8 mouse cellular contexts compared by ENCODE assay signal in the genomic region with DNA sequence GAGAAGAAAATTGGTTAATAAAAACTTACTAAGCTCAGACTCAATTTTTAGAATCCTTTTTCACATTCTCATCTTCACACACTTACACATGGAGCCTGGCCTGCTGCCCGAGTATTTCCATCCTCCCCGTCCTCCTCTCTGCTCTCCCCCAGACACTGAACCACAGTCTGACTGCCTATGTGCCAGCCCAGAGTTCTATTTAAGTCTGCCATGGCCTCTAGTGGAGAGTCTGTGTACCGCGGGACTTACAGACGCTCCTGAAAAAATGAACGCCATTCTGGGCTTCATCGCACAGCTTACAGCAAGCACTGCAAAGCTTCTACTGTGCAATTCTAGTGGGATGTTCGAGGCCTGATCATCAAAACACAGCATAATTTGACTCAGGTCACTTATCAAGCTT. TPM values are rescaled to one million over a fixed set of nuclear protein-coding genes. Genes with fewer than 3 reads are reported as not detected.
A peak's percentile ranks its signal among the peaks of the same experiment; 100 is the strongest.
DNase-seq lines count a peak whose midpoint lies in the region; ATAC-seq and TF ChIP-seq lines count a peak whose summit lies in the region.
"Had no signal": no experiment of that assay in that cellular context is flagged by ENCODE, and none has a peak within 500 bp of the region (broad histone marks: within the 10 kb centered on the region; RNA-seq: fewer than 3 reads in every experiment).

No protein-coding gene starts in this region.

- TF ChIP-seq RAD21 in MEL (IDR thresholded peaks at IDR 0.05; ENCODE audit: low read depth, low read length): no peak; the same call in 1 of the 2 replicates

- H3K4me1 ChIP-seq in intestine, postnatal 0 days (replicated peaks; ENCODE audit: control insufficient read depth, insufficient read depth, low read length): no peaks in the 10 kb centered on the region
- no peaks in the 10 kb centered on the region for H3K4me1 ChIP-seq in intestine, embryonic 15.5 days (replicated peaks)
- no peaks in the 10 kb centered on the region for H3K4me1 ChIP-seq in MEL (ENCODE audit: control insufficient read depth in 1 of 2, insufficient read depth in 2 of 2, low read length in 2 of 2)

- peak; percentile 28 for DNase-seq in MEL (ENCODE audit: low read depth, low spot score)
- DNase-seq in embryo, embryonic 11 days: peak; percentile 50
- DNase-seq in gastrocnemius, adult 18-20 months (ENCODE audit: low spot score): no peak
- no peak for DNase-seq in ovary, postnatal 36 days (ENCODE audit: low spot score)
- DNase-seq: kidney, adult 9 months had no signal

- H3K27ac ChIP-seq in intestine, postnatal 0 days (ENCODE audit: low read depth, low read length): no peak overlapping the region
- H3K27ac ChIP-seq in intestine, embryonic 15.5 days: no peak overlapping the region
- H3K27ac ChIP-seq in MEL (ENCODE audit: control insufficient read depth, low read depth, low read length): no peak overlapping the region

- 54% methylated on average over 8 of the region's 8 CpGs for WGBS in intestine, postnatal 0 days
- WGBS in intestine, embryonic 15.5 days: 52% methylated on average over 8 of the region's 8 CpGs

- H3K27me3 ChIP-seq in intestine, postnatal 0 days (replicated peaks; ENCODE audit: control insufficient read depth, insufficient read depth, low read length): no peaks in the 10 kb centered on the region
- no peaks in the 10 kb centered on the region for H3K27me3 ChIP-seq in intestine, embryonic 15.5 days (replicated peaks)
- H3K27me3 ChIP-seq in MEL (ENCODE audit: control insufficient read depth in 1 of 2, insufficient read depth in 2 of 2, low read length in 2 of 2): no peaks in the 10 kb centered on the region

- H3K9ac ChIP-seq in intestine, postnatal 0 days (ENCODE audit: low read depth, low read length): no peak overlapping the region
- no peak overlapping the region for H3K9ac ChIP-seq in intestine, embryonic 15.5 days
- H3K9ac ChIP-seq in MEL (ENCODE audit: control insufficient read depth, low read depth, low read length, poor library complexity, severe bottlenecking): no peak overlapping the region

- H3K9me3 ChIP-seq in intestine, postnatal 0 days (ENCODE audit: control insufficient read depth): no peaks in the 10 kb centered on the region
- no peaks in the 10 kb centered on the region for H3K9me3 ChIP-seq in intestine, embryonic 15.5 days
- no peaks in the 10 kb centered on the region for H3K9me3 ChIP-seq in MEL (replicated peaks; ENCODE audit: insufficient read depth, low read length)

- no peak for TF ChIP-seq EP300 in MEL (IDR thresholded peaks at IDR 0.05; ENCODE audit: low read depth in 1 of 2, low read length in 2 of 2)

- ATAC-seq in intestine, postnatal 0 days: no peak
- no peak for ATAC-seq in intestine, embryonic 15.5 days
- ATAC-seq in megakaryocyte-erythroid progenitor cell, adult 5-6 weeks (replicated peaks; ENCODE audit: low FRiP score, low TSS enrichment, poor library complexity, severe bottlenecking): peak; percentile 70

- peak; percentile 66 for TF ChIP-seq CTCF in intestine, postnatal 0 days (IDR thresholded peaks at IDR 0.05; ENCODE audit: low read depth)
- TF ChIP-seq CTCF in MEL (IDR thresholded peaks at IDR 0.05 in 2 of 3, conservative IDR thresholded peaks at IDR 0.05 in 1 of 3; ENCODE audit: control insufficient read depth in 1 of 3, insufficient read depth in 1 of 3, low read depth in 2 of 3, low read length in 3 of 3, poor library complexity in 1 of 3, severe bottlenecking in 1 of 3): peak in 2 of 3 experiments; percentile 20 to 25; a peak in 3 of 6 replicates

- no peak overlapping the region for H3K4me3 ChIP-seq in intestine, postnatal 0 days (ENCODE audit: low read depth, low read length)
- H3K4me3 ChIP-seq in intestine, embryonic 15.5 days (replicated peaks): no peak overlapping the region
- no peak overlapping the region for H3K4me3 ChIP-seq in MEL (ENCODE audit: control insufficient read depth in 1 of 2, insufficient read depth in 1 of 2, low read depth in 2 of 2, low read length in 2 of 2)

- peaks cover 18% of the 10 kb centered on the region for H3K36me3 ChIP-seq in intestine, postnatal 0 days (ENCODE audit: control insufficient read depth, insufficient read depth)
- peaks cover 4% of the 10 kb centered on the region; the same call in 1 of the 2 replicates for H3K36me3 ChIP-seq in intestine, embryonic 15.5 days
- H3K36me3 ChIP-seq in MEL (ENCODE audit: control insufficient read depth in 1 of 2, insufficient read depth in 2 of 2, low read length in 2 of 2): peaks cover 0 to 6% of the 10 kb centered on the region in 2 experiments; a peak in 2 of 4 replicates

- H3K4me2 ChIP-seq in intestine, postnatal 0 days (replicated peaks; ENCODE audit: low read depth): no peak overlapping the region
- H3K4me2 ChIP-seq in intestine, embryonic 15.5 days (replicated peaks): no peak overlapping the region

- TF ChIP-seq POLR2A in MEL (IDR thresholded peaks at IDR 0.05; ENCODE audit: control insufficient read depth in 1 of 2, insufficient read depth in 1 of 2, low read depth in 1 of 2, low read length in 2 of 2, poor library complexity in 1 of 2): no peak

- H3K79me2 ChIP-seq in MEL (ENCODE audit: control insufficient read depth, insufficient read depth, low read length, poor library complexity): no peaks in the 10 kb centered on the region

TF ChIP-seq in MEL, 35 proteins besides CTCF, POLR2A, EP300 and RAD21:
- TF ChIP-seq NELFE (IDR thresholded peaks at IDR 0.05; ENCODE audit: low read depth, low read length): no peak
- no peak for TF ChIP-seq TCF12 (IDR thresholded peaks at IDR 0.05; ENCODE audit: low read depth, low read length)
- TF ChIP-seq BHLHE40 (IDR thresholded peaks at IDR 0.05; ENCODE audit: borderline replicate concordance, low read depth, low read length): no peak
- TF ChIP-seq ETS1 (IDR thresholded peaks at IDR 0.05; ENCODE audit: low read depth, low read length): no peak
- TF ChIP-seq RCOR1 (IDR thresholded peaks at IDR 0.05; ENCODE audit: low read depth, low read length): no peak
- TF ChIP-seq MAFK (IDR thresholded peaks at IDR 0.05; ENCODE audit: borderline replicate concordance, low read depth, low read length): no peak
- TF ChIP-seq TBP (IDR thresholded peaks at IDR 0.05; ENCODE audit: low read depth, low read length): no peak
- no peak for TF ChIP-seq NRF1 (IDR thresholded peaks at IDR 0.05; ENCODE audit: insufficient read depth, low read depth, low read length, poor library complexity, severe bottlenecking)
- TF ChIP-seq MYB (IDR thresholded peaks at IDR 0.05; ENCODE audit: low read depth, low read length): no peak
- no peak for TF ChIP-seq USF1 (IDR thresholded peaks at IDR 0.05; ENCODE audit: low read depth, low read length)
- no peak for TF ChIP-seq MAX (IDR thresholded peaks at IDR 0.05; ENCODE audit: low read length)
TF ChIP-seq in MEL: peak in this region for 0.

RNA-seq across cellular contexts. Expression of a gene that starts 9.4 kb away (rescaled TPM):
- not detected in 2 replicates for polyA plus RNA-seq in intestine, postnatal 0 days (2015; fragmentation: Nextera tagmentation; extraction: Ambion mirVana)
- not detected in 2 replicates for polyA plus RNA-seq in intestine, embryonic 15.5 days (2015; fragmentation: Nextera tagmentation; extraction: Ambion mirVana)
- not detected in 2 replicates for total RNA-seq in MEL (2012; rRNA removed)
- not detected for polyA plus RNA-seq in MEL (2012; ENCODE audit: insufficient read depth in 1 of 2, insufficient read length in 2 of 2, low read depth in 1 of 2, low replicate concordance in 2 of 2, missing spikeins in 1 of 2)
- total RNA-seq in megakaryocyte-erythroid progenitor cell, adult 5-6 weeks (2014; fragmentation: Nextera tagmentation): not detected in 2 replicates
- total RNA-seq in megakaryocyte-erythroid progenitor cell, adult 5-6 weeks (2017): not detected in 2 replicates
- total RNA-seq in gastrocnemius, adult 18-20 months (2021): not detected

RNA-seq across cellular contexts. Expression of a gene that starts 36.7 kb away (rescaled TPM):
- polyA plus RNA-seq in intestine, postnatal 0 days (2015; fragmentation: Nextera tagmentation; extraction: Ambion mirVana): 14.0 and 14.7 TPM in 2 replicates
- 26.2 and 30.7 TPM in 2 replicates for polyA plus RNA-seq in intestine, embryonic 15.5 days (2015; fragmentation: Nextera tagmentation; extraction: Ambion mirVana)
- total RNA-seq in MEL (2012; rRNA removed): 20.4 and 28.7 TPM in 2 replicates
- polyA plus RNA-seq in MEL (2012; ENCODE audit: insufficient read depth in 1 of 2, insufficient read length in 2 of 2, low read depth in 1 of 2, low replicate concordance in 2 of 2, missing spikeins in 1 of 2): 10 to 100 TPM in 1 of 2 experiments, not detected in 1; 23.8 TPM
- total RNA-seq in megakaryocyte-erythroid progenitor cell, adult 5-6 weeks (2014; fragmentation: Nextera tagmentation): 53.3 and 72.6 TPM in 2 replicates
- 39.7 and 52.5 TPM in 2 replicates for total RNA-seq in megakaryocyte-erythroid progenitor cell, adult 5-6 weeks (2017)
- 1 to 10 TPM; 7.2 to 7.9 TPM for total RNA-seq in gastrocnemius, adult 18-20 months (2021)

RNA-seq across cellular contexts. Expression of a gene that starts 36.9 kb away (rescaled TPM):
- 119 and 122 TPM in 2 replicates for polyA plus RNA-seq in intestine, postnatal 0 days (2015; fragmentation: Nextera tagmentation; extraction: Ambion mirVana)
- polyA plus RNA-seq in intestine, embryonic 15.5 days (2015; fragmentation: Nextera tagmentation; extraction: Ambion mirVana): 120 and 125 TPM in 2 replicates
- 116 and 147 TPM in 2 replicates for total RNA-seq in MEL (2012; rRNA removed)
- 100 to 1,000 TPM in 1 of 2 experiments, 10 to 100 TPM in 1; 90.2 to 139 TPM for polyA plus RNA-seq in MEL (2012; ENCODE audit: insufficient read depth in 1 of 2, insufficient read length in 2 of 2, low read depth in 1 of 2, low replicate concordance in 2 of 2, missing spikeins in 1 of 2)
- 43.2 and 49.9 TPM in 2 replicates for total RNA-seq in megakaryocyte-erythroid progenitor cell, adult 5-6 weeks (2014; fragmentation: Nextera tagmentation)
- total RNA-seq in megakaryocyte-erythroid progenitor cell, adult 5-6 weeks (2017): 90.1 and 101 TPM in 2 replicates
- total RNA-seq in gastrocnemius, adult 18-20 months (2021): 10 to 100 TPM; 36.7 to 37.4 TPM

Comparison
In these comparisons a context has a peak if more than half of its experiments do, and no peak if none do; other contexts are left out.
1. DNase-seq: peak in MEL (single experiment) and embryo, embryonic 11 days (single experiment); none in gastrocnemius, adult 18-20 months (single experiment) and ovary, postnatal 36 days (single experiment).